Mouse (Mus musculus): ENCODE measurements at regions not wholly inside any gene's neighbourhood (a gene's known extent, or its start where the extent isn't known, plus 50 kb on each side); places are given as distances from the start of the nearest gene placed in this dataset.
A peak's percentile ranks its signal among the peaks of the same experiment; 100 is the strongest.

DNA sequence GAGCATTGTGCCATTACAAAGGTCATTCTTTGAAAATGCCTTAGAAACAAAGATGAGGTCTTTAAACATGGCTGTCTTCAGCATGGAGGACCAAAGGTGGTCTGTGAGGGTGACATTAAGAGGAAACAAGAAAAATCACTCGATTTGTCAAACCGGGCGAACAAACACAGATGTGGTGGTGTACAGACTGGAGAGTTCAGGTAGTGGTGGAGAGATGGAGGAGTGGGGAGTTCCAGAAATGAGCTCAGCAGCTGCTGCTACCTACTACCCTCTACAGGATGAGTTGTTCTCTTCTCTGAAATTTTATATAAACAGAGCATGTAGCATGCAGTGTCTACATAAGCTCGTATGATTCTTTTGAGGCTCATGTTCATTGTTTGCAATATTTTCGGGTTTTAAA, 215.6 kb downstream of the Cog6 start:
- no peak for DNase-seq

DNA sequence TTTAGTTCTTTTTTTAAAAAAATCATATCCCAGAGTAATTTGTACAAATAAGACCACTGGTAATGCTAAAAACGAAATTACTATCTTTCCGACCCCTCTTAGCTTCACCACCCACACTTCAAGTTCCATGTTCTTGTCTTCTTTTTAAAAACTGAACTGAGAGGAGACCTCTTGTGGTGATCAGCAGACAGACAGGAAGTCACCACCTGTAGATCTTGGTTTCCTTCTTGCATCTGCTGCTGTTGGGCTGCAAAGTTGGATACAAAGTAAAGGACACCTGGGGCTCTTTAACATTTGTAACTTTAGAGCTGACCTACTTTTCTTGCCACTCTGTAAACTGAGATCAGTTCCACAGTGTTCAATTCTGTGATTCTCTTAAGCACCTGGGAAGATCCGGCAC, 216.4 kb downstream of the Cog6 start:
- no peak for DNase-seq

DNA sequence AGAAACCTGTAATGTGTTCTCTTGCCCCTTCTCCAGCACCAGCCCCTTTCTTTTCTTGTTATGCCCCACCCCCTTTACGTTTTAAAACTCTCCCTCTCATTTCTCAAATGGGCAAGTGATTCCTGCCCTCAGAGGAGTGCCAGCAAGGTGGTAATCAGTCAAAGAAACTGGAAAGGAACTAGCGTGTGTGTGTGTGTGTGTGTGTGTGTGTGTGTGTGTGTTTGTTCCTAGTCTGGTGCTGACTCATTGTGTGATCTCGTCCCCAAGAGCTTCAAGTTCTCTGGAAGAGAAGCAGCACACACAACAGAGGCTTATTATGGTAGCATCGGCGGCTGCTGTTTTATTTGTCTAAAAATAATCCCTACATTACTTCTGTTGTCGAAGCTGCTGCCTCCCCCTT, 219.2 kb downstream of the Cog6 start:
- DNase-seq = no peak

DNA sequence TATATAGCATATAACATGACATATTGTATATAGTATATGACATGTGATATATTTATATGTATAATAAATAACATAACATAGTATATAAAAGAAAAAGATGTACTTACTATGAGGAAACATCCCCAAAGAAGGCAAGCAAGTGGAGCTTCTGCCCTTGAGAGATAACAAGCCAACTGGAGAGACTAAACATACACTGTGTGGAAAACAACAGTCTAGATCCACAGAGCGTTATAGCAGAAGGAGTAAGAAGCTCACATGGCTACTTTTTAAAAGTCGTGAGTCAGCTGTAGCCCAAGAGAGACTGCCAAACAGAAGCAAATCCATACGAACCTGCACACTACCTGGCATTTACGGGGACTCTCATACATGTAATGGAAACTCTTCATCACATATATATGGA, 219.9 kb downstream of the Cog6 start:
- no peak for DNase-seq

DNA sequence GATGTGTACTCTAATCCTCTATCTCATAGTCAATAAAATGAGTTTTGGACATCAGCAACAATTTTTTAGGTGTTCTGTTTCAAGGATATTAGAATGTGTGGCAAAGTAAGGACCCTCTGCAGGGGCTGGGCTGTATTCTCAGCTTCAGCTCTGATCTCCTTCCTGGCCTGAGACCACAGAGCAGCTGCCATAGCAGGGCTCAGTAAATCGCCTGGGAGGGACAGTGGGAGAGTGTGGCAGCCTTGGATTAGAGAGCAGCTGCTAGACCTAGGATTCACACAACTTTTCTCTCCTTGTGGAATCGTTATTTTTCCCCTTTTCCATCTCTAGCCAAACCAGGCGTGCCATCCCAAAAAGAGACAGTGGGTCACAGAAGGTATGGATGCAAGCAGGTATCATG, 222.8 kb downstream of the Cog6 start:
- DNase-seq = no peak

DNA sequence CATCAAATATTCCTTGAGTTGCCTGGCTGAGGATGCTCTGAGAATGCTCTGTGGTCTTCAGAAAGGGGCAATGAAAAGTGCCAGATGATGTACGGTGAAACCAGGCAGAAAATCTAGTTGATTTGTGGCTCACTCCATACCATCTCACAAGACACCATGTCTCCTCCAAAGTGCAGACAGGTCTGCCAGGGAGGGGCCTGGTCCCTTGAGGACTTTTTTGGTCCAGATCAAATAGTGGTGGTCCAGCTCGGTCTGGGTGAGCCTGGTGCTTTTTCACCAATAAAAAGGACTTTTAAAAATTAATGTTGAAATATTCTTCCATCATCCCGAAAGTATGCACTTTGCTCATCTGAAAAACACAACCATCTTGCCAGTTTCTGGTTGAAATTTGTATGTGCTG, 224.2 kb downstream of the Cog6 start:
- no peak for DNase-seq

DNA sequence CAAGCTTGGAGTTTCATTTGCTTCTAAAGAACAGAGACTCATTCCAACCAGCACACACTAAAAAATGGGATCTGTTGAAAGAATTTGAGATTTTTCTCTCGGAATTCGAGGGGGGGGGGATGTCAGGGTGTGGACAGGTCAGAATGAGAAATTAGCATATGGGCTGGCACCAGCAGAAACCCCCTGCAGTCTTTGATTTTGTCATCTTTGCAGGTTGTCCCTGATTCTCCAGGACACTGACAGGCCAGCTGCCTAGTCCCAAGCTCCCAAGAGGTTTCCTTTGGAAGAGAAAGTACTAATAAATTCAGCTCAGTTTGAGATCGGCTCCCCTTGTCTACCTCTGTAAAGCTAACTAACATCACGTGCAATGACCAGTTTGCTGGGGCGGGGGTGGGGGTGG, 224.9 kb downstream of the Cog6 start:
- DNase-seq = peak in 1 of 2 experiments; percentile 30

DNA sequence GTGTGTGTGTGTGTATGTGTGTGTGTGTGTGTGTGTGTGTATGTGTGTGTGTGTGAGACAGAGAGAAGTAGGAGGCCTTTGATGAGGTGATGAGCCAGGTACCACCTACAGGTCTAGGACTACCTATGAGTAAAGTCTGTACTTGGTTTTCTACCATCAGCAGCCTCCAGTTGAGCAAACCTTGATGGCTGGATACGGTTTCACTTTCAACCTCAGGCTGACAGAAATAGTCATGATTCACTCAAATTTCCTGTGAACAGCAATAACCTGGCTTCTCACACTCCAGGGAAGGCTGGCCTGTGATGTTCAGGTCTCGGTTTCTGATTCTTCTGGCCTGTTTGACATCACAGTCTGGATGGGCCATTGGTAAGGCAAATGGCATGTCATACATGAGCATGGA, 226.1 kb downstream of the Cog6 start:
- no peak for DNase-seq

DNA sequence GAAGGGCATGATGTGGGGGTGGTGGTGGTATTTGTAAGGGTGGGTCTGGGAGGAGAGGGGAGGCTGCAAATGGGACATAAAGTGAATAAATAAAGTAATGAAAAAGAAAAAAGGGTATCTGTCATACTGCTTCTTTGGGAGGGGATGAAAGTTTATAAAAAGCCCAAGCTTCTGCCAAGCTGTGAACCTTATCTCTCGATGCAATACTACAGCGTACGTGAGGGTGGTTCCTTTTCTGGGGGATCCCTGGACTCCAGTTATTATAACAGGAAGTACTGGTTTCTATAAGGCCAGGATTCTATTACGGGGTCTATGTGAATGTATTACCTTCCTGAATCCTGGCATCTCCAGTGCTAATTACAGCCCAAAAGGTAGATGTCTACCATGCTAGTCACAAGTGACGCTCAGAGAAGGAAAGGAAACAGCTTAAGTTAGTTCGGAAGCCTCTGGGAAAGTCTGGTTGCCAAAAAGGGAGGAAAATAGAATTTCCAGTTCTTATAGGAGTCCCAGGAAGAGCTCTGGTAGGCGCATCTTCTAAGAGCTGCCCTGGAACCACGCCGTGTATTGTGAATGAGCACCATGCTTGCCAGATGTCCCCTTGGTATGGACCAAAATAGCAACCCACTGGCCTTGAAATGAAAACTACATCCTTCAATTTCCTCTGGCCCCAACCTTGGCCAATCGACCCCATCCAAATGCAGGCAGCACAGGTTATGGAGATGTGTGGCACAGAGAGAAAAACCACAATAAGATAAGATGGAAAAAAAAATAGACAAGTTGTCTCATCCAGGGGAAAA, 228.9 kb downstream of the Cog6 start:
- no peak for DNase-seq

DNA sequence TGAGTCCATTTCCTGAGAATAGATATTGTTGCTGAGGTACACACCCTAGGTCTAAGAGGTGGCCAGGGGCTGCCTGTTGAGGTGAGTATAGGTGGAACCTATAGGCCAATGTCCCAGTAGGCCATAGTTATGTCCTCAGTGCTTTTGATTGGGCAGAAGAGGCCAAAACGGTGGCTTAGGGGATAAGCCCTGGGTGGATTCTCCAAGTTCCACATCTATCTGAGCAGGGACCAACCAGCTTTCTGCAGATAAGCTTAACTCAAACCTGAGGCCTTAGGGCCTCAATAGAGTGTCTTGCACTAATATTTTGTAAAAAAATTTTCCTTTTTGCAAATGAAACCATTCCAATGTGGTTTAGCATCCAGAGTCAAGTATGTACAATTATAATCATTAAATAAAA, 231.4 kb downstream of the Cog6 start:
- DNase-seq = no peak

DNA sequence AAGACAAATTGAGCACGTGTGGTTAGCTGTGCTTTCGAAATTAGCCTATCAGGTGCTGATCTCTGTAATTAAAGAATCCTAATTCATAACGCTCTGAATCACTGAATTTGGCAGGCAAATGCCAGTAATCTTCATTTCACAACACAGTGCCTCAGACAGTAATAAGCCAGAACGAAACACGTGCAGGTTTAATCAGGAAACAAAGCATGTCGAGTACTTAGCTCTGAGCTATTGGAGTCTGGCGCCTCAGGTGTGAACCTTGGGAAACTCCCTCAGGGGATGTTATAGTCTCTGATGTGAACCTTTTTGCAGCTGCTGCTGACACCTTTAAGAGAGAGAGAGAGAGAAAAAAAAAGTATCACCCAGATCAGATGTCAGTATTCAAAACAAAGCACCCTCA, 232.6 kb downstream of the Cog6 start:
- DNase-seq = no peak

DNA sequence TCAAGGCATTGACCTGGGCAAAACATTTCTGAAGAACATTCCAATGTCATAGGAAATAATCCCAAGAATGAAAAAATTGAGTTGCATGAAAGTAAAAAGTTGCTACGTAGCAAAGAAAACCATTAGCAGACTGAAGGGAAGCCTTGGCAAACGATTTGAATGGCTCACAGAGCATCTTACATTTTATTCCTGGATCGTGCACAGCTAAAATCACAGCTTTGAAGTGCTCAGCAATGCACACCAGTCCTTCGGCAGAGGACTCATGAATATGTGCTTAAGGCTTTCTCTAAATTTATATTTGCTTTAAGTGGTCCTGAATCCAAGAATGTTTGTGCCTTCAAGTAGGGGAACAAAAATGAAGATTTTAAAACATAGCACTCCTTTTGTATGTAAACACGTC, 234.5 kb downstream of the Cog6 start:
- no peak for DNase-seq

DNA sequence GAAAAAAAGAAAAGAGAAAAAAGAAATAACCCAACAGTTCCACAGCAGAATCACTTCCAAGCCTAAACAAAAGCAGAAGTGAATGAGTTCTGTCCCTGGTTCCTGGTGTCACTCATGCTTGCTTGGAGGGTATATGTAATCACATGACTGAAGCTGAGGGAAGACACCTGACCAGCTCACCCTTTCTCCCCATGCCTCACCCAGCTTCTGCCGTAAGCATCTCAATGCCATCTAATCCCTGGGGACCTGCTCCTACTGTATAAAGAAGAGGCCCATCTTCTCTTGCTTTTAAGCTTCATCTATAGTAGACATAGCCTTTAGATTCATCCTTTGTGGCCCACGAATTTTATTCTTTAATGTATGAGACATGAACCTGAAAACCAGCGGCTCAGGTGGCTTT, 235.5 kb downstream of the Cog6 start:
- no peak for DNase-seq

DNA sequence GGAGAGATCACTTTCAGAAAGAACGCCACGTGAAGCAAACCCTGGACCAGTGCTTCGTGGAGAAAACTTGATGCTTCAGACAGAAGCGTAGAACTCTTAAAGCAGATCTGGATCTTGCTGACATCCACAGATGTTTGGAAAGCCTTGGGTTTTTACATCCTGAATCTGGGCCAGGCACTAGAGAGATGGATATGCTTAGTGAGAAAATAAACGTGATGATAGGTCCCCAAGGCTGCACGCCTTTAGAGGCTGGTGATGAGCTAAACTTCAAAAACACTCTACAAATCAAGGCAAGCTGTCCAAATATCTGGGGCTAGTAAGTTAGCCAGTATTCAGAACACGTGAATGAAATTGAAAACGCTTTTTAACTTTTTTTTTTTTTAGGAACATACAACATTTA, 236.7 kb downstream of the Cog6 start:
- no peak for DNase-seq

DNA sequence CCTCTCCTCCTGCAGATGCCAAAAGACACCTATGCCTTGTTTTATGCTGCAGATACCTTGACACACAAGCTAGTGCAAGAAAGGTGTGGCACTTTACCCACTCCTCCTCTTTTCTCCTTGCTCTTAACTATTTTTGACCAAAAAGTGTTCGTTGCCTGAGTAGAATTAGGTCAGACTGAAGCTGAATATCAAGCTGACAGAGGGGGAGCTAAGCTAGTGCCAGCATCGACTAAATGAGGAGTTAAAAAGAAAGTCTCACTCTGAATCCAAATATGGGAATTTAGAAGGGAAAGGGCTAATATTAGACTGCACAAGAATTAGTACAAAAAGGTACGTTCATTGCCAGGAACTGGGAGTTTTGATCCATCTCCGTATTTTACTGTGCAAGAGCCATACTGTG, 241.2 kb downstream of the Cog6 start:
- no peak for DNase-seq

DNA sequence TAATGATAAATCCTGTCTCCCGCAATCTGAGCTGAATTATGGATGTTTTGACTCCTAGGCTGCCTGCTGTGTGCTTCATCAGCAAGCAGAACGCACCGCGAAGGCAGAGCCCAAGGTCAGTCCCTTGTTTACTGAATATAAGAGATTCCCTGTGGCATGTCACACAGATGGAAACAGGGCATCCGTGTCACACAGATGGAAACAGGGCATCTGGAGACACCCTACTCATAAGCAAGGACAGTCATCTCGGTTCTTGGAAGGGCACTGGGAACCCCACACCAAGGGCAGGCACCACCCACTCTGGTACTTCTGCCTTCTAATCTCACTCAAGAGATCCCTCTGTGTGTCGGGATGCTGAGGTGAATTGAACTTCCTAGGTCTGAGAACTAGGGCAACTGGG, 241.9 kb downstream of the Cog6 start:
- DNase-seq = no peak

DNA sequence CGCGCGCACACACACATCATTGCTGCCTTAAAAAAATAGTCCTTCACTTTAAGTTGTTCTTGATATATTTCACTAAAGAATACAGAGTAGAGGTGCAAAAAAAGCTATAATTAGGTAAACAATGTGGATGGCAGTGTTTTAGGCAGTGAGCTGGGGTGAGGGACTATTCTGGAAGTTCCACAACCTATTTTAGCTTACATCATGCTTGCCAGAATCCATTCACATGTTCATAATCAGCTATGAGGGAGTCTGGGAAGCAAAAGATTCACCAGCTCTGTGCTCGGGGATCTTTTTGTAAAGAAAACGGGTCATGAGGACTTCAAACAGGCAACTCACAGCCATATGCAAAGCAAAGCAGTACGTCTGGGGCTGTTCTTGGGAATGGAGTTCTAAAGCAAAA, 242.3 kb downstream of the Cog6 start:
- DNase-seq = no peak

DNA sequence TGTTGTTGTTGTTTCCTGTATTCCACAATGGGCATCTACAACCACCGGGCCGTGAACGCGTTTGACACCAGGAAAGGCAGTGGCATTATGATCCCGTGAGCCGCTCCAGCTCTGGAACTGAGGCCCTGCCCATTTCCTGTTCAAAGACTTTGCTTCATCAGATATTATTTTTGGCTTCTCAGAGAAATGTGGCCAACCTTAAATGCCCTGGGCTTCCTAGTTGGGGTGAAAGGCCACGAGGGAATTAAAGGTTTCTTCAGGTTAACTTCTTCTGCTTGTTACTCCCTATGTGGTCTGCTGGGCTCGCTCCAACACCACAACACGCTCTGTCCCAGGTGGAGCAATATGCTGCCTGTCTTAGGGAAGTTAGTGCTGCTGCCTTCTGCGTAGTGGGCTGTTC, 249.8 kb downstream of the Cog6 start:
- DNase-seq = no peak

DNA sequence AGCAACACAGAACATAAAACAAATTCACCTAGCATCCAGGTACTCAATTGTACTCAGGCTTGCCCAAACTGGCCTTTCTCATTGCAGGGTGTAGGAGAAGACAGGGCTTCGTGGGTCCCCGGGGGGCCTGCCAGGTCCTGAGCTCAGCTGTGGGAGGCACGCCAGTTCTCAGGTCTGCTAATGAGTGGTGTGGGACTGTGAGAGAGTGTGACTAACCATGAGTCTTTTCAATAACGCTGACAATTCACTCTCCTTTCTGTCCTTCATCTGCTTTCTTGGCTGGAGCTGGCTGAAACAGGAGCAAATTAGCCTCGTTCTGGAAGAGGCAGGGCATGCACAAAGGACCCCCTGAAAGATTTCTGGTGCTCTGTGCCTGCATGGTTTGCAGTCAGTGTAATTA, 250.2 kb downstream of the Cog6 start:
- no peak for DNase-seq

DNA sequence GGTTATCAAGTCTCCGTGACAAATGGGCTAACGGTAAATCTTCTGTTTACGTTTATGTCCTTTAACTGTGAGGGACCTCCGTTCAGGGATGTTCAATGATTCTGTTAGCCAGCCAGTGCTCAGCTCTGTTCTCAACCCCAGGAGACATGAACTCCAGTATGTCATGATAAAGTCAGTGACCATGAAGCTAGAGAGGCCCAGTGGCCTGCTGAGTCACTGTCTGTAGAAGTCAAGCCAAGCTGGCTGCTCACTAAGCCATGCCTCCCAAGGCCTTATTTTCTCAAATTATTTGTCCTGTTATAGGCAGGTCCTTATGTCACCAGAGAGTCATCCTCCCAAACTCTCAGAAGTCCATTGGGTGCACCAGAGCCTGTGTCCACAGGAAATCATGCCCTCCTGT, 252.9 kb downstream of the Cog6 start:
- no peak for DNase-seq

DNA sequence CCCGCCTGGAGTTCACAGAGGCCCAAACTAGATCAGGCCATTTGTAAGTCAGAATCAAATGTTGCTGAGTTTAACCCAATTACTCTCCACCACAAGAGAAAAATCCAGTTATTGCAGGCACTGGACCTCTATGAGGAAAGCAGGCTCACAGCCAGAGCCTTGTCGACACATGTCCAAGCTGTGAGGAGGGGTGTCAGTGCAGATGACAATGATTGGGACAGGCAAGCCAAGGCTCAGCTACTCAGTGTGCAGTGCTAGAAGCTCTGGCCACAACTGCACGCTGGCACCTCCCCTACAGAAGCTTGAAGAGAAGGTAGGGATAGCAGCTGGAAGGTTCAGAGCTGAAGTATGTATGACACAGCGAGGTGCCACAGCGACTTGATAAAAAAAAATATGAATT, 253.4 kb downstream of the Cog6 start:
- DNase-seq = no peak

DNA sequence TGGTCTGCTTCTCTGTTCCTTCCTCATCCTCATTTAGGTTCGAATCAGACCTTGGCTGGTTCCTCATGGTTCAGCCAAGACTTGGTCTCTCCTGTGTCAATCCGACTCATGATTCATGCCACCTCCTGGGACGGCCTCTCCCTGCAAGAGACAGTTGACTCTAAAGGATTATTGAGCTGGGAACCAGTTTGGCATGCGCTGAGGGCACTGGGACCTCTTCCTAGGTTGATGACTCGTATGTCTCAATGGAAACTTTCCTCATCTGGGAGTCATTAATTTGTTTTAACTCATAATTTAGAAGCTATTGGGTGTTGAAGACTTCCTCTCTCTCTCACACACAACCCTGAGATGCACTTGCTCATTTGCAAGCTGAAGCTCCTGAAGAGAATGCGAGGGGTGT, 254.5 kb downstream of the Cog6 start:
- DNase-seq = no peak

DNA sequence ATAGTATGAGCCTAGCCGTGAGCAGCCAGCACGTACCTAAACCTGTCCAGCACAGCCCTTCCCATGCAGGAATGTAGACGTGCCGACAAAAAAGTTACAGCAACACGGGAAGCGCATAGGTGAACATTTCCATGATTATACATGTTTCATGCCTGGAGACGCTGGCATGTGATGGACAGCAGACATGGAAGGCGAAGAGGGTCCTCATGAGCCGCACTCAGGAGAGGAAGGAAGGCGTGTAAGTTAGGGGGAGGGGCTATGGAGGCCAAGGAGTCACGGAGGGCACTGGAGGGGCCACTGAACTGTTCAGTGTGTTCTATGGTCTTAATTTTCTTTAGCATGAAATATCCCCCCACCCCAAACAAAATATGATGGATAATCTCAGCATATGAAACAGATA, 257.2 kb downstream of the Cog6 start:
- DNase-seq = no peak

DNA sequence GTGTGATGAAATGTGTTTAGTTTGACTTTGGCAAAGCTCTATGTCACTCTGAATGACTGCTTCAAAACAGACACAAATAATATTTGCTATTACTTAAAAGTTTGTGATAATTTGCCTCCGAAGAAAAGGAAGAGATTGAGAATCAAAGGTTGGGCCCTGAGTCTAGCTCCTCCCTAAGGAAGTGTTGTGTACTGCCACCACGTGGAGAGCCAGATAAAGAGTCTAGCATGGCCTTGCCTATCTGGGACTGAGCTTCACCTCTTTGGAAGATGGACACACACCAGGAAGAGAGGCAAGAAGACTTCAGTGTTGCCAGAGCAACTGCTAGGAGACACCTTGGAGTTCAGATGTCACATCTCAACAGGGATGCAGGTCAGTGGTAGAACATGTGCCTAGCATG, 258.5 kb downstream of the Cog6 start:
- peak; percentile 52 to 72 for DNase-seq

DNA sequence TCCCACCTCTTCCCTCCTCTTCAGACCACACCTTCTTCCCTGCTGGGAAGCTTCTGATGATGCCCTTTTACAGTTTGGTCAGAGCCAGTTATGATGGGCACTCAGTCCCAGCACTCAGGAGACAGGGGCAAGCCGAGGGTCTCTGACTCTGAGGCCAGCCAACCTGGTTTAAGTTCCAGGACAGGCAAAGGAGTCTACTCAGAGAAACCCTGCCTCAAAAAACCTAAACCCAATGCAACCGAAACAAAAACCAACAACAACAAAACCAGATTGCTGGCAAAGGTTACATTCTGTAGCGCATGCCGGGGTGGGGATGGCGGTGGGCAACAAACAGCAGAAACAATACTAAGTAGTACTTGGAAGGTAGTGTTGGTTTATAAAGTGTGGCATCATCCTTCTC, 260.2 kb downstream of the Cog6 start:
- no peak for DNase-seq

DNA sequence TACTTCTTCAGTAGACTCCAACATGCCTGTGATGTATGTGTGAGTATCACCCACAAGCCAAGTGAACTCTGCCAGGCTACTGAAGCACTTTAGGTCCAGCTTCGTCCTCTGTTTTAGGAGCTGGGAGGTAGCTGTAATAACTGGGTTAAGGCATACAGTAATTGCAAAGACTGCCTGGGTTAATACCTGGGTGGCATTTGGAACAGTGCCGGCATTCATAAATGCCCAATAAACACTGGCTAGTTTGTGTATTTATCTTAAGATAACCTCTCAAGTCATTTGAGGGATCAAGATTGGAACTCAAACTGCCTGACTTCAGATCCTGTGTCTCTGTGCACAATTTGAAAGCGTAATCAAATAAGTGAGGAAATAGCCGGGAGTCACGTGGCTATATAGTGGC, 261.0 kb downstream of the Cog6 start:
- DNase-seq = no peak
